Mouse (Mus musculus) left cerebral cortex, postnatal 4 days (tissue): ENCODE measurements at regions not wholly inside any gene's neighbourhood (a gene's known extent, or its start where the extent isn't known, plus 50 kb on each side); places are given as distances from the start of the nearest gene placed in this dataset.
A peak's percentile ranks its signal among the peaks of the same experiment; 100 is the strongest.

Experiments
- DNase-seq: peaks from one replicate; pipeline ENCODE4 v3.0.0-alpha.2; 2022
- intact Hi-C: fragments of 180-260 bp; cut with DNase I; formaldehyde crosslinking; loops from one replicate; pipeline ENCODE4 v1.15.1; 2025

DNA sequence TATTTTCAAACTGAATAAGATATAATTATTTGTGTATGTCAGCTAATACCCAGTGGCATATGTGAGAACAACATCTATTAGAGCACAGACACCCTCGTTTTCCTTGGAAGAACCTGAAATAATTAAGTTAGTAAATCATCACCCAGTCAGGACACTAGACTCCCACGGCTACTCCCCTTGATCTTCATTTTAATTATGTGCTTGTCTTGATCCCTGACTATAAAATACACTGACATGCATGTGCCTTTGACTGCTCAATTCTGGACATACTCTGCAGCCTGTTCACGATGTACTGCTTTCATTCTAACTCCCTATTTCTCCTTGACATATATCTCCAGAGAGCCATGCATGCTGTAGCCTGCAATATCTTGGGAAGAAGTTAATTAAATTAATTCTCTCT, 232.7 kb upstream of the Atxn7l3b start:
- DNase-seq, result no peak
- intact Hi-C loops, result no loop called here

DNA sequence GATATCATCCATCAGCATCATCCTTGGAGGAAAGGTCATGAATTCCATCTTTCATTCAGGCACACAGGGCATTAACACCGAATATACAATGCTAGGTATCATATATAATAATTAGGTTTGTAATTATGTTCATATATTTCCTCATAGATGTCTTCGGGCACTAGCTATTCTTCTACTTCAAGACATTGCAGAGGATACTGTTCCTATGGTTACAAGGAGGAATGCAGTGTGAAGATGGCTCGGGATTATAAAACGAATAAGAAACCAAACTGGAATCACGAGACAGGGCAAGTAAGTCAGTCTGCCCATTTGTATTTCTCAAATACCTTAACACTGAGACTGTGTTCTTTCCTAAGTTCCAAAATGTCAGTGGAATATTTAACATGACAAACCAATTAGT, 231.3 kb upstream of the Atxn7l3b start:
- intact Hi-C loops, result no loop called here

DNA sequence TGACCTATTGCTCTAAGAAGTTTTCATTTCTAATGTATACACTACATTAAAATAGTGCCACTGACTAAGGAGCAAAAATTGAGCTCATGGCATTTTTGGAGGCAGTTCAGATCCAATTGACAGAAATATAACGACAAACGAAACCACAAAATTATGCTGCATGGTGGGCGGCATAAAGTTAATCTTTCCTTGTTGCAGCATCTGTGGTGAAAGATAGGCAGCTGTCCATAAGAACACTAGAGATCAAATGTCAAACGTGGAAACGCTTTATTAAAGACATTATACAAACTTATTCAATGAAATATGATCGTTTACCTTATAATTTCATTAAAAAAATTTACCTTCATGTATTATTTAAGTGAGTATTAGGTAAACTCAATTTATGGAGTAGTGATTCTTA, 230.2 kb upstream of the Atxn7l3b start:
- intact Hi-C loops, result no loop called here
- DNase-seq, result no peak

More for the DNA sequence above, 231.3 kb upstream of the Atxn7l3b start:
- DNase-seq, result no peak

DNA sequence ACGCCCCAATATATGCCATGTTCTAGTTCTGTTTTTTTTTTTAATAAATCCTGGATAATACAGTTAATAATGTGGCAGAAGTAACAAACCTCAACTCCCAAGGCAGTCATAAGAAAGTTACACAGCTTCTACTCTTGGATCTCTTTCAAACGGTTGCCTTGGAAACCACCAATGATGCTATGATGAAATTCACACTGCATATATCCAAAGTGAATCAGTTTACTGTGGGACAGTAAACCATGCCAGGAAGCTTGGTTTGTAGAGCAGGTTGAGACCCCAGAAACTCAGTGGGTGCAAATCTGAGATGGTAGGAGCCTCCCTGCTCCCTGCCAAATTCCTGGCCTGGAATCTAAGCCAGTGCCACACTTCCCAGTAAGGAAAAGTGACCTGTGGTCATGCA, 212.8 kb upstream of the Atxn7l3b start:
- peak; percentile 1 for DNase-seq
- intact Hi-C loops, result no loop called here

DNA sequence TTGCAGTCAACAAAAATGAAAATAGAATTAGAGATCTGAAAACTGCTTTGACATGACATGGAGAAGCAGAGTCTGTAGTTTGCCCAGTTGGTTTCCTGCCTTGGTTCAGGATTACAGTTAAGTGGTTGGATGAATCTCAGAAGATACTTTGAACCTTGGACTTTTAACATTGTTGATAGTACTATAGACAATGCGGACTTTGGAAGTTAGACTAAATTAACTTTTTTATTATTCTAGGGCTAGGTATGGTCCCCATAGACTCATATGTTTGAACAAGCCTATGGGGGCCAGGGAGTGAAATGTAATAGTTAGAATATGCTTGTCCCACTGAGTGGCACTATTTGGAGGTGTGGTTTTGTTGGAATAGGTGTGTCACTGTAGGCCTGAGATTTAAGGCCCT, 186.2 kb upstream of the Atxn7l3b start:
- intact Hi-C loops, result no loop called here
- no peak for DNase-seq

DNA sequence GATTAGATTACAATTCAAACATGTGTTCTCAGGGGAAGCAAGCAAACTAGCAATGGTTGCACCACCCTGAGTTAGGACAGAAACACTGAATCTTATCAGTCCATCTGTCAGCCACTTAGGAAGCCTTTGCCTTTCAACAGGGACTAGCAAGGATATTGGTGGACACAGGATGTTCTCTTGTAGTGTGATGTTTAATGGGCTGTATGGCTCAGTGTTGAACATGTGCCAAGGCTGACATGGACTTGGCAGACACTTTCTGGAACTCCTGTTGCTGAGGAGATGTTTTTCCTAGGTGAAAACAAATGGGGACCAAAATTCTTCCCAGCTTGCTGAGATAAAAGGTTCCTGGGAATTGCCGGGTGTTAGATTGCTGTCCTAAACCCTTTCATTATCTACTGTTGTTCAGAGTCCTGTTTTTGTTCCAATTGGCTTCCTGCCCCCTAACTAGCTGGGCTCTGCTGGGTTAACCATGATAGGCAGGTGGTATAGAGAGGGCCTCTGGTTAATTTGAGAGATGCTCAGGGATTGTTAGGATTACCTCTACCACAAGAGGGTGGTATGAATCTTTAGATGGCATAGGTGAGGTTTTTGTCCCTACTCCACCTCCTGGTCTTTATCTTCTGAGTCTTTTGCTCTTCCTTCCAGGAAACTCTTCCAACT, 177.1 kb upstream of the Atxn7l3b start:
- intact Hi-C loops, result no loop called here
- DNase-seq, result peak; percentile 67

DNA sequence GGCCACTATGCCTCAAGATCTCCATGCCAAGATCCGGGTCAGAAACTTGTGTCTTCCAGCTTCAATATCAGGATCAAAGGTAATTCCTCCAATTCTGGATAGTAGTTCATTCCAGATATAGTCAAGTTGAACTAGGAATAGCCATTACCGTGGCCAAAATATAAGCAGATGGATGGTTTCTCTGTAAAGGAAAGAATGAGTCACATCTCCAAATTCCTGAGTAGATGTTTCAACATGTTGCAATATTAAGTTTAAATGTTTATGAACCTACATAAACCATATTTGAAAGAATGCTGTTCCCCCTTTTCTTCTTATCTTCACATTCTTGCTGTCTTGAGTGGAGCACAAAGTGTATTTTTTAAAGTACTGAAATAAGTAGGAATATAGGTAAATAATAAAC, 176.5 kb upstream of the Atxn7l3b start:
- intact Hi-C loops, result no loop called here
- no peak for DNase-seq
